Mouse (Mus musculus): Measurements from ENCODE around the gene Msi2. TPM values are rescaled to one million over a fixed set of nuclear protein-coding genes. Genes with fewer than 3 reads are reported as not detected.

Gene Msi2
- total RNA-seq, 2 experiments from 2014 or later = 119 to 127 TPM

DNA sequence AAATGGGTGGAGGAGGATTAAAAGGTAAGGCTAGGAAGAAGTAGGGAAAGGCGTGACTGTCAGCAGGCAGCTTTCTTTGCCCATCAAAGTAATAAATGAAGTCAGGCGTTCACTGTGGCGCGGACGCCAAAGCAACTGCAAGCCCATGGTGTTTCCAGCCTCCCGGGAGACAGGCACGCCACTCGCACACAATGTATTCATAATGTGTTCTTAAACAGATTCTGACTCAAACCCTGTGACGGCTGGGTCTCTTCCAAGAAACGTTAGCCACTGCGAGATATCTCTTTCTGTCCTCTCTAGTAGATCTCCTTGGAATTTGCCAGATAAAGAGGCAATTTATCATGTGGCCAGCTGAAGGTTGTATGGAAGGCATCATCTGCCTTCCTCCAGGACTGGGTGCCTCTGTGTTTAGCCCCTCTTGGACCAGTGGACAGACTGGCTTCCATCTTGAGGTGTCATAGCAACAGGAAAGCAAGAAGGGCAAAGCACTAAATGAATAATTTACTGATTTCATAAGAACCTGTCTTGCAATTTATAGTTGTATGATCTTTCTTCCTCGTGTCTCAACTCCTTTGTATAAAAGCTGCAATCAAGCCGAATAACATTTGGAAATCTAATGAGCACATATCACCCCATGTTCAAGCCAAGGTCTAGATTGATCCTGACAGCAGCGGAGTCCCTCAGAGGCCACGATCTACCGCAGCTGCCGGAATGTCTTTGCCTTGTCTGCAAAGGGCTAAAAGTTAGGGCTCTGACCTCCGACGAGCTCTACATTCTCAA lies 197.2 kb downstream of the Msi2 start:
- peak in 1 of 2 experiments; percentile 16 for DNase-seq (ENCODE audit: low spot score in 2 of 2)

DNA sequence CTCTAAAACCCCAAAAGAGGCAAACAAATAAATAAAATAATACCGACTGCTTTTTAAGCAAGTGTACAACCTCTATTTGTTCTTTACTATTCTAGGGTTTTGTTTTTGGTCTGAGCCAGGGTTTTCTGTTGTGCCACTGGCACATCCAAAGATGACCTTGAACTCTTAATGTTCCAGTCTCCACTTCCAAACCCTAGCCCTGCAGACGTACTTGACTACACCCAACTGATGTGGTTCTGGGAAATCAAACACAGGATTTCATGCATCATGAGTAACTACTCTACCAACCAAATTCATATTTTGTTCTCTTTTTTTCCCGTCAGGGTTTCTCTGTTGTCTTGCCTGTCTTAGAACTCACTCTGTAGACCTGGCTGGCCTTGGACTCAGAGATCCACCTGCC lies 200.0 kb downstream of the Msi2 start:
- DNase-seq (ENCODE audit: low spot score in 2 of 2) = no peak

- DNase-seq (ENCODE audit: low spot score in 2 of 2) = no peak
These were observed 201.5 kb downstream of the Msi2 start for GRCm38 (mm10) chr11:88516596-88517485.

DNA sequence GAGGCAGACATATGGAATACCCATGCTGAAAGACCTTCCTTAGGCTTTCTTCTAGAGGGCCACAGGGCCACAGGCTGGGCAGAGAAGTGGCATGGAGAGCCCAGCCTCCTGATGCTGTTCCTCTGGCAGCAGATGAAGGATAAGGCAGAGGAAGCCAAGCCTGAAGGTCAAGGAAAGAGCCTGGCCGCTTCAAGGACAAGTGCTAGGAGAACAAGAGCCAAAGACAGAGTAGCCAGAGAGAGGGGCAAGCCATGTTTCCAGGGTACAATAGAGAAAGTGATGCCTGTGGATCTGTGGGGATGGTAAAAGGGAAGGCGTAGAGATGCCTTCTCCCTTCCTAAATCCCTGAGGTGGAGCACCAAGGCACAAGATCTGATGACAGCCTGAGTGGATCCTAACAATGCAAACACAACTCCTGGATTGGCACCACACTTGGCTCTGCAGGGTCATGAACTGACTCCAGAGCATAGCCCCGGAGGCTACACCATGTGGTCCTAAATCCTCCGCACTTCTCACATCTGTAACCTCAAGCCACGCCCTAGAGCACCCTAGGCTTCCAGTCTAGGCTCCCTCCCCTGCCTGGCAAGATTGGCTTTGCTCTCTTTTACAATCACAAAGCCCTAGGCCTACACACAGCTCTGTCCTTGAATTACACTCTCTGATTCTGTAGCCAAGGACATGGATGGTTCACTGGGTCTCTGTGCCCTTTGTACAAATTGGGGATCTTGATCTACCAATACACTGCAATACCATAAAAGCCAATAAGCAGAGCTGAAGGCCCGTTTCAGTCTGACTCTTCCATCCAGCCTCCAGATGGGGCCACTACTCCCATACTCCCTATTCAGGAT lies 202.4 kb downstream of the Msi2 start:
- no peak for DNase-seq (ENCODE audit: low spot score in 2 of 2)

GRCm38 (mm10) chr11:88515267-88515666 lies 203.0 kb downstream of the Msi2 start:
- DNase-seq (ENCODE audit: low spot score in 2 of 2) = no peak

GRCm38 (mm10) chr11:88514151-88514926 lies 204.0 kb downstream of the Msi2 start:
- no peak for DNase-seq (ENCODE audit: low spot score in 2 of 2)

- DNase-seq (ENCODE audit: low spot score in 2 of 2) = peak; percentile 23 to 31
These were observed 205.7 kb downstream of the Msi2 start for GRCm38 (mm10) chr11:88512580-88512979.

- DNase-seq (ENCODE audit: low spot score in 2 of 2) = no peak
These were observed 207.9 kb downstream of the Msi2 start for GRCm38 (mm10) chr11:88510282-88510850.

DNA sequence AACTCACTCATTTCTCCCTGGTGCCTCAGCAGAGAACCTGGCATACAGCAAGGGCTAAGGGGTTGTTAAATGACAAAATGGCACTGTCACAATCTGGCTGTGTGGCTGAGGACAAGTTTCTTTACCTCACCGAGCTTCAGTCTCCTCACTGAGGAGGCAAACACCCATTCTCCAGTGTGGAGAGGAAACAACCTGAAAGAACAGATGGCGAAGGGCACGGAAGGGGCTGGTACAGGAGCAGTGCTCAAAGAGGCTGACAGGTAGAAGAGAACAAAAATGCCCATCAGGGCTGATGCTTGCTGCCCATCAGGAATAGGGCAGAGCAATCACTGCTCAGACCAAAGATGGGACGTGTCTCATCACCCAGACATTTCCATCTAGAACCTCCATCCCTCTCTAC lies 208.8 kb downstream of the Msi2 start:
- DNase-seq (ENCODE audit: low spot score in 2 of 2) = no peak

- no peak for DNase-seq (ENCODE audit: low spot score in 2 of 2)
These were observed 210.2 kb downstream of the Msi2 start for GRCm38 (mm10) chr11:88508133-88508532.

DNA sequence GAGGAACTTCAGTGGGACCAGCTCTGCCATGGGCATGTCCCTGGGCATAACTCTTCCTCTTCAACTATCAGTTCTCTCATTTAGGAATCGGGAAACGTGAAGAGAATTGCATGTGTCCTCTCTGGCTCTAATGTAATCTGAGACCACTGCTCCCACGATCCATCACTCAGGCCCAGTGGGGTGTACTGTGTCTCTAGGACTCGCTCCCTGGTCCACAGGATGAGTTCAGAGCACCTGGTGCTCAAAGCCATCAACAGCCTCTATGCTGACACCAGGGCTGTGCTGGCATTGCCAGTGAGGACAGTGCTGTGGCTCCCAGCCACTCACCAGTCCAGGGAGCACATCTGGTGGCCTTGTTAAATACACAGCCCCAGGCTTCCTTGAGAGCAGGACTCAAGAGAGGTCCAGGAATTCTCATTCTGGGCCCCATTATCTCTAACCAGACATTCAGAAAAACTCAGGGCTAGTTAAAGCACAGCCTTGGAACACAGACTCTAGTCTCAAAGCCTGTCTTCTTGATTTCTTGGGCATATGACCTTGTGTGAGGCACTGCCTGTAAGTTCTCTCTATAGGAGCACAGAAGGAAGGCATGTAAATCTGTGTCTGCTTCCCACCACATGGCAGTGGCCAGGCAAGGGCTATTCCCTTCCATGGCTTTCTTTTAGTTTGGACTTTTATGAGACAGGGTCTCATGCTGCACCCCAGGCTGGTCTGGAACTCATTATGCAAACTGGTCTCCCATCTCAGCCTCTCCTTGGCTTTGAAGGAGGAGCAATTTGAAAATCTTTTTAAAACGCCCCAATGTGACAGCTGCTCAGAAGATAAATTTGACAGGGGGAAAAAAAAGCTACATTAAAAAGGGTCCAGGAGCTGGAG lies 211.5 kb downstream of the Msi2 start:
- no peak for DNase-seq (ENCODE audit: low spot score in 2 of 2)

- no peak for DNase-seq (ENCODE audit: low spot score in 2 of 2)
These were observed 212.2 kb downstream of the Msi2 start for GRCm38 (mm10) chr11:88506109-88506508.

DNA sequence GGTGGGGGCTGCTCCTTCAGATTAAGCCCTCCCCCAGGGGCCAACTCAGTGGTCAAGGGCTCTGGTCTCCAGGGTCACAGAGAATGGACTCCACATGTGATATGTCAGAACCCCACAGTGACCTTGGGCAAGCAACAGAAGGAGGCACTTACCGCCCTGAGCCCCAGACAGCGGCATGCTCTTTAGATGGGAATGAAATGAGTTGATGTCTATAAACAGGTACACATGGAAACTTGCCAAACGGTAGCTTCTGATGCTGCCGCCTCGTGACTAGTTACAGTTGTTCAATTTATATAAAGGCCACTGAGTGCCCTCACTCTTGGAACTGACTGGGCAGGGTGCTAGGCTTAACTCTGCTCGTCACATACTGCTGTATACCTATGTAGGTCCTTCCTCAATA lies 215.7 kb downstream of the Msi2 start:
- DNase-seq (ENCODE audit: low spot score in 2 of 2) = no peak

- no peak for DNase-seq (ENCODE audit: low spot score in 2 of 2)
These were observed 219.8 kb downstream of the Msi2 start for GRCm38 (mm10) chr11:88498491-88498890.

GRCm38 (mm10) chr11:88496460-88496859 lies 221.9 kb downstream of the Msi2 start:
- DNase-seq (ENCODE audit: low spot score in 2 of 2) = no peak

DNA sequence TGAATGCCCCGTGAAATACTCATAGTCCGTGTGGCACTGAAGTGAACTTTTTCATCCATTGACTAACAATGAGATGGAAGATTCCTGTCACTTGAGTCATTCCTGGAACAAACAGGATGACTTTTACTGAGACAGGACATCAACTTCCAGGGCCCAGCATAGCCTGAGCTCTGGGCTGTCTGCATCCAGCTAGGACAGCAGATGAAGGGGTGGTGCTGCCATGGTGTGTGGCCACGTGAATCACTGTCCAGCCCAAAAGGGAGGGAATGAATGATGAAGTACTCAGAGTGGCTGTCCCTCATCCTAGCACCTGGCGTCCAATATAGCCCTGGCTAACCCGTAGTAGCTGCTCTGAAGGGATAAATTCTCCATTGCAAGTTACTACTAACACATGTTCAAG lies 222.6 kb downstream of the Msi2 start:
- DNase-seq (ENCODE audit: low spot score in 2 of 2) = no peak

DNA sequence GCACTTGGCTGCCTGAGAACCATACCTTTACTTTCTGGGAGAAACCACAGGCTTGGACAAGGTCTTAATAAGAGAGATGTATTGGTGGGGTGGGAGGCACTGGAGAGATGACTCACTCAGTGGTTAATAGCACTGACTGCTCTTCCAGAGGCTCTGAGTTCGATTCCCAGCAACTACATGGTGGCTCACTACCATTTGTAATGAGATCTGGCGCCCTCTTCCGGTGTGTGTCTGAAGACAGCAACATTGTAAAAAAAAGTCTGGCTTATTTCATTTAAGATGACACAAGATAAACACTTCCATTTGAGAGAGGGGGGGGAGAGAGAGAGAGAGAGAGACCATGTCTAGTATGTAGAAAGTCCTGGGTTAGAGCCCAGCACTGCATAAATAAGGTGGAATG lies 223.3 kb downstream of the Msi2 start:
- no peak for DNase-seq (ENCODE audit: low spot score in 2 of 2)

GRCm38 (mm10) chr11:88493795-88494559 lies 224.3 kb downstream of the Msi2 start:
- DNase-seq (ENCODE audit: low spot score in 2 of 2) = no peak

Data from left cerebral cortex, adult 18-20 months (tissue).